Mouse (Mus musculus) heart, postnatal 0 days (tissue): ENCODE results near the gene Gpx1.

Experiments used
- CTCF ChIP-seq: IDR thresholded peaks from 2 replicates; pipeline ENCODE4 v1.5.1; 2016; ENCODE audit warnings: antibody characterized with exemption, control low read depth, low read depth
- EP300 ChIP-seq: IDR thresholded peaks from 2 replicates; pipeline ENCODE4 v1.6.1; 2016; ENCODE audit warnings: antibody characterized with exemption, low read depth

GRCm38 (mm10) chr9:108378234-108378633 lies 39.5 kb downstream of the Gpx1 start:
- TF ChIP-seq CTCF (no peak), EP300 (no peak)
